Mouse (Mus musculus) stomach, embryonic 15.5 days (tissue): ENCODE data around the gene Mfsd13b. TPM values are rescaled to one million over a fixed set of nuclear protein-coding genes. Genes with fewer than 3 reads are reported as not detected.
"Not testable (repeated sequence)": the region's sequence is repeated elsewhere in the genome, so short reads cannot be mapped to it uniquely, and the experiment has no call there.

ENCODE experiments used
- ATAC-seq: fragments of 200-750 bp; cut with Nextera tagmentation; 2 replicates; pipeline ENCODE4 v1.8.0; 2017; ENCODE audit warnings: low read depth, moderate number of reproducible peaks, moderate TSS enrichment; ENCODE audit not compliant: insufficient read depth, low FRiP score
- H3K27ac ChIP-seq: fragments of 300-500 bp; sonication (generic); 2 replicates; pipeline ENCODE4 v1.5.1; 2015; ENCODE audit warnings: mild to moderate bottlenecking, inconsistent platforms
- H3K27me3 ChIP-seq: fragments of 300-500 bp; sonication (generic); replicated peaks from 2 replicates; pipeline ENCODE4 v1.6.1; 2015; ENCODE audit warnings: inconsistent platforms
- H3K36me3 ChIP-seq: fragments of 300-500 bp; sonication (generic); 2 replicates; pipeline ENCODE4 v1.6.1; 2015; ENCODE audit warnings: inconsistent platforms
- H3K4me1 ChIP-seq: fragments of 300-500 bp; sonication (generic); 2 replicates; pipeline ENCODE4 v1.6.1; 2015; ENCODE audit warnings: inconsistent platforms
- H3K4me2 ChIP-seq: fragments of 300-500 bp; sonication (generic); 2 replicates; pipeline ENCODE4 v1.6.1; 2015; ENCODE audit warnings: mild to moderate bottlenecking, inconsistent platforms
- H3K4me3 ChIP-seq: fragments of 300-500 bp; sonication (generic); replicated peaks from 2 replicates; pipeline ENCODE4 v1.5.1; 2015; ENCODE audit warnings: inconsistent platforms
- H3K9ac ChIP-seq: fragments of 300-500 bp; sonication (generic); 2 replicates; pipeline ENCODE4 v1.6.1; 2015; ENCODE audit warnings: inconsistent platforms
- H3K9me3 ChIP-seq: fragments of 300-500 bp; sonication (generic); 2 replicates; pipeline ENCODE4 v1.6.1; 2016; ENCODE audit warnings: inconsistent platforms
- WGBS: fragments of 180-500 bp; shearing (Covaris S2); methylation state at CpG from one replicate; pipeline ENCODE4 v1.1.7; 2015; 5-methylcytosine and 5-hydroxymethylcytosine counted together
- polyA plus RNA-seq: library from polyadenylated mRNA; unstranded; fragments of >200 nt; fragmentation: Nextera tagmentation; extraction: Ambion mirVana; gene quantifications from 2 replicates; pipeline ENCODE4 v1.2.1, GENCODE M21; 2015

Mfsd13b gene
- polyA plus RNA-seq, 1 experiment from 2014 or later = 0.39 TPM

DNA sequence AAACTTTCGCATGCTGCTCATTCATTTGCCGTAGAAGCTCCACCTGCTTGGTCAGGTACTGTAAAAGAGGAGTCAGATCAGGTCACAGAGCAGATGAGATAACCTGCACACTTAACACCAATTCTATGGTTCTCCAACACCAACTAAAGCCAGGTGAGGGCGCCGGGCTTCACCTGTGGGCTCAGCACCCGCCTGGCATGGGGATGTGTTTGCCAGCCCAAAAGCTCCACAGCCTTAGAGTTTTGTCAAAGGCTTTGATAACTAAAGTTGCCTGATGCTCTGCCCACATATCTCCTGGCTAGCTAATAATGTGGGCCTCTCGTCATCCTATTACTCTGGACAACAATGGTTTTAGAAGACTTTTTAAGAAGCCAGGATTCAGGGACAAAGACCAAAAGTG, 21.7 kb upstream of the Mfsd13b start:
- 86% methylated on average over 6 of the region's 6 CpGs for WGBS
- H3K4me1 ChIP-seq = no peaks in the 10 kb centered on the region
- no peak for ATAC-seq
- 0 out of 2 replicates have a peak, but pooled peaks cover 17% of the 10 kb centered on the region for H3K36me3 ChIP-seq
- H3K27ac ChIP-seq = no peak overlapping the region
- no peak overlapping the region for H3K4me3 ChIP-seq
- no peak overlapping the region for H3K9ac ChIP-seq
- no peak overlapping the region for H3K4me2 ChIP-seq
- no peaks in the 10 kb centered on the region for H3K9me3 ChIP-seq
- H3K27me3 ChIP-seq = no peaks in the 10 kb centered on the region

DNA sequence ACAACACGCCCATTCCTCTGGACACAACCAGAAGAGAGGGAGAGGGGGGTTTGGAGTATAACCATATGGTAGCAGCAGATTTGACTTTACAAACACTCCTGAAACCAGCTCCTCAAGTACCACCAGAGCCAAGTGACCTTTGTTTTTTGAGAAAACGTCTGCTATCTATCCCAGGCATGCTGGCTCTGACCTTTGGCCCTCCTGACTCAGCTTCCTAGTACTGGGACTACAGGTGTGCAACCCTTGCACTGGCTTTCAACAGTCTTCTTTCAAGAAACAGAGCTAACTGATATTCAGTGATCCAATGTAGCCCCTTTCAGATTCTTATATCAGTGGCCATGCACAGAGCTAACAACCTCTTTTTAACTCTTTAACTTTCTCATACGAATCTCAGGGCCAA, 20.4 kb upstream of the Mfsd13b start:
- H3K27ac ChIP-seq = no peak overlapping the region
- no peaks in the 10 kb centered on the region for H3K4me1 ChIP-seq
- no peak overlapping the region for H3K4me3 ChIP-seq
- ATAC-seq = no peak
- H3K4me2 ChIP-seq = no peak overlapping the region
- WGBS = 58% methylated on average over 3 of the region's 3 CpGs
- H3K9ac ChIP-seq = no peak overlapping the region
- H3K9me3 ChIP-seq = no peaks in the 10 kb centered on the region
- 0 out of 2 replicates have a peak, but pooled peaks cover 17% of the 10 kb centered on the region for H3K36me3 ChIP-seq
- H3K27me3 ChIP-seq = no peaks in the 10 kb centered on the region

DNA sequence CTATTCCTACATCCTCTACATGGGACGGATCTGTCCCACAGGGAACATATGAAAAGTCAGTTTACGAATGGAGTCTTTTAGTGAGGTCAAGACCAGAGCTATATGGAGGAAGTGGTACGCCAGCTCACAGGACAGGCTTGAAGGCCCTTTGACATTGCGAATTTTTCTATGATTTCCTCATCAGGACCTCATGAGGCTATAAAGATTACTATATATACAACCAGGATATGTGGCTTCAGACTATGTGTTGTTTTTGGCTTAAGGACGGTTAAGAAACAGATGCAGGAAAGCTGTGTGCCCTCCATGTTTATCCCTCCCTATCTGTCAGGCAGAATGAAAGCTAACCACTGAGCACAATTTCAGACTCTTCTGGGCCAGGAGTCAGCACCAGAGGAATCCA, 19.2 kb upstream of the Mfsd13b start:
- Histone ChIP-seq H3K4me3 (no peak overlapping the region), H3K27ac (no peak overlapping the region), H3K9ac (no peak overlapping the region), H3K36me3 (0 out of 2 replicates have a peak, but pooled peaks cover 6% of the 10 kb centered on the region), H3K4me1 (no peaks in the 10 kb centered on the region), H3K9me3 (no peaks in the 10 kb centered on the region), H3K27me3 (no peaks in the 10 kb centered on the region), H3K4me2 (no peak overlapping the region)
- ATAC-seq = no peak
- WGBS = 65% methylated on average over 5 of the region's 5 CpGs

DNA sequence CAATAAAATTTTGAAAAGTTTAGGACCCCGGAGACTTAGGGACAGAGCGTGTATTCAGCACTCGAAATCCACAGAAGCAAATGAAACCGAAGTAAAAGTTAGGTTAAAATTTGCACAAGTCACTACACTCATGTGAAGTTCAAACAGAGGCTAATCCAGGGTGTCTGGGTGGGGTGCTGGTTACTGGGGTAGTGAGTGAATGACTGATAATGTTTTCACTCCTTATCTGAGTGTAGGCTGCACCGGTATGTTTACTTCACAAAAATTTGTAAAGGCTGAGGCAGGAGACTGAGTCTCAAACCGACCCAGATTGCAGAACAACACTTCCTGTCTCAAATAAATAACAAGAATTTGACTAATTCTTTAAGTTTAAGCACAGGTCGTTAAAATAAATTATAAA, 13.1 kb upstream of the Mfsd13b start:
- no peaks in the 10 kb centered on the region for H3K36me3 ChIP-seq
- no peak overlapping the region for H3K9ac ChIP-seq
- no peak overlapping the region for H3K4me2 ChIP-seq
- peak; percentile 89; the same call in 1 of the 2 replicates for ATAC-seq
- WGBS = 54% methylated on average over 7 of the region's 7 CpGs
- H3K4me3 ChIP-seq = no peak overlapping the region
- H3K4me1 ChIP-seq = no peaks in the 10 kb centered on the region
- H3K27ac ChIP-seq = no peak overlapping the region
- no peaks in the 10 kb centered on the region for H3K9me3 ChIP-seq
- H3K27me3 ChIP-seq = no peaks in the 10 kb centered on the region

DNA sequence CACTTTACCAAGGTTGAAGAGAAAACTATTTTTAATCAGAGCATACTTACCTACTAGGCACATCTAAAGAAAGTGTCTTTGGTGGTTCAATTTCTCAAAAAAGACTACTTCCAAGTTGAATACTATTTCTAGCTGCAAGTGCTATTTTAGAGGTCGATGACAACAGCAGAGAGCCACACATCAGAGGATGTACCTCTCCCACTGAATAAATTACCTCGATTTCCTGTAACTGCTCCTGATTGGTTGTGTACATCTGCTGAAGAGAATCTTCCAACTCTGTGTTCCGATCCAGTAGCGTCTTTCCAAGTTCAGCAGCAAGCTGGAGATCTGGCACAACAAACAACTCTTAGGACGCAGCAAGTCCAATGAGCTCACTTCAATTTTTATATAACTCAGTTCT, 12.2 kb upstream of the Mfsd13b start:
- H3K4me1 ChIP-seq = no peaks in the 10 kb centered on the region
- no peaks in the 10 kb centered on the region for H3K36me3 ChIP-seq
- no peaks in the 10 kb centered on the region for H3K27me3 ChIP-seq
- H3K27ac ChIP-seq = no peak overlapping the region
- WGBS = 79% methylated on average over 5 of the region's 5 CpGs
- H3K4me2 ChIP-seq = no peak overlapping the region
- ATAC-seq = no peak
- H3K9me3 ChIP-seq = no peaks in the 10 kb centered on the region
- H3K4me3 ChIP-seq = no peak overlapping the region
- no peak overlapping the region for H3K9ac ChIP-seq

DNA sequence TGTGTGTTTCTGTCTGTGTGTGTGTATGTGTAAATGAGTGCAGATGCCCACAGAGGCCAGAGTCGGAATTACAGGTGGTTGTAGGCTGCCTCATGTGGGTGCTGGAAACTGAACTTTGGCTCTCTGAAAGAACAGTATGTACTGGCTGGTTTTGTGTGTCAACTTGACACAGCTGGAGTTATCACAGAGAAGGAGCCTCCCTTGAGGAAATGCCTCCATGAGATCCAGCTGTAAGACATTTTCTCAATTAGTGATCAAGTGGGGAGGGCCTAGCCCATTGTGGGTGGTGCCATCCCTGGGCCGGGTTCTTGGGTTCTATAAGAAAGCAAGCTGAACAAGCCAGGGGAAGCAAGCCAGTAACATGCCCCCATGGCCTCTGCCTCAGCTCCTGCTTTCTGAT, 9.8 kb upstream of the Mfsd13b start:
- not testable (repeated sequence) for H3K9me3 ChIP-seq, H3K4me3 ChIP-seq, H3K9ac ChIP-seq, H3K27ac ChIP-seq, H3K4me1 ChIP-seq, H3K36me3 ChIP-seq, H3K4me2 ChIP-seq, H3K27me3 ChIP-seq, ATAC-seq
- WGBS = 75% methylated on average over 2 of the region's 2 CpGs

DNA sequence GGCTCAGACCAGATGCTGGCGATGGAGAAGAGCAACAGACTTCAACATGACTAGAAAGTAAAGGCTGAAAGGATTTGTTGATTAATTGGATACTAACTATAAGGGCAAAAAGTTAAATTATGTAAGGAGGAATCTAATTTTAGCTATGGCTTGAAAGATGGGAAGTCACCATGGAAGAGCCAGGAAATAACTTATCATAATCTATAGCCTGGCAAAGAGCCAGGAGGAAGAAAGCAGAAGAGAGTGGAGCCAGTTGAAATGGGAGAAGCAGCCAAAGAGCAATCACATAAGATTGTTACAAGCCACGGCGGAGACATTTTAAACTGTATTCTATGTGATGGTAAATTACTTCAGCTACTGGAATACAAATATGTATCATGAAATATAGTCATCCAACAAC, 8.3 kb upstream of the Mfsd13b start:
- H3K27ac ChIP-seq = 0 out of 2 replicates have a peak overlapping the region, but pooled peaks have one; percentile 5
- H3K36me3 ChIP-seq = no peaks in the 10 kb centered on the region
- no peak overlapping the region for H3K4me2 ChIP-seq
- ATAC-seq = no peak
- no peaks in the 10 kb centered on the region for H3K9me3 ChIP-seq
- WGBS = 34% methylated on average over 3 of the region's 3 CpGs
- H3K27me3 ChIP-seq = no peaks in the 10 kb centered on the region
- H3K9ac ChIP-seq = no peak overlapping the region
- H3K4me3 ChIP-seq = no peak overlapping the region
- peaks cover 2% of the 10 kb centered on the region; the same call in 1 of the 2 replicates for H3K4me1 ChIP-seq

DNA sequence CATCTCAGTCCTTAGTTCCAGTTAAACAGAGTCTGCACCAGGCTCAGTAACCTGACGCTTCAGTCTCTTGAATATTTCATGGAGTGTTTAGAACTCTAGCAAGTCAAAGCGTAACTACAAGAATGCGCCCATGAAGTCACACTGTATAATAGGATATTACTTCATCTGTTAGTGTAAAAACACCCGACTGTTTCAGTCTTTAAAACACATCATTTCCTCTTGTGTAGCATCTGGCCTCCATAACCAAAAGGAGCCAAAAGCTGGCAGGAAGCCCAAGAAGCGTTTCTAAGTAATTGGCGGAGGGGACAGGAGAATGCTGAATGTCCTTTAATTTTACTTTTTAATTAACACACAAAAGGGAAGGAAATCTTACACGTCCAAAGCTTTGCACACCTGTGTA, 5.2 kb upstream of the Mfsd13b start:
- ATAC-seq = no peak
- H3K36me3 ChIP-seq = no peaks in the 10 kb centered on the region
- H3K27ac ChIP-seq = 0 out of 2 replicates have a peak overlapping the region, but pooled peaks have one; percentile 37
- no peak overlapping the region for H3K4me2 ChIP-seq
- WGBS = 32% methylated on average over 7 of the region's 7 CpGs
- H3K9ac ChIP-seq = no peak overlapping the region
- H3K9me3 ChIP-seq = no peaks in the 10 kb centered on the region
- no peaks in the 10 kb centered on the region for H3K27me3 ChIP-seq
- H3K4me3 ChIP-seq = no peak overlapping the region
- peaks cover 2% of the 10 kb centered on the region; the same call in 1 of the 2 replicates for H3K4me1 ChIP-seq

DNA sequence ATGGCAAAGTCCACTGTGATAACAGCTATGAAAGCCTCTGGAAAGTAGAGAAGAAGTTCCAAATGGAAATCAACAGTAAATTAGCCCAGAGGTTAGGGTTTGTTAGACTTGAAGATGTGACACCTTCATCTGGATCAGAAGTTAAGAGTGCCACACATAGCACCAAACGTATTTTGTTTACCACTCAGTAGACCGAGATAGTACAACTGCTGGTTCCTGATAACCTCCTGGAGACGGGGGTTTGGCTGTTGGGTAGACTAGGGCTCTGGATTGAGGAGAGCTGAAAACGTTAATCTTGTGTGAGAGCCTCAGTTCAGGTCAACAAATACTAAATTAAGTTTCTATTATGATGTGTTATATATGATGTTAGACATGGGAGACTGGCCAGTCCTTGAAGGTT, 2.3 kb upstream of the Mfsd13b start:
- Histone ChIP-seq H3K27ac (no peak overlapping the region), H3K4me1 (peaks cover 2% of the 10 kb centered on the region; the same call in 1 of the 2 replicates), H3K36me3 (no peaks in the 10 kb centered on the region), H3K4me2 (no peak overlapping the region; the same call in 1 of the 2 replicates), H3K9ac (no peak overlapping the region), H3K4me3 (no peak overlapping the region), H3K27me3 (no peaks in the 10 kb centered on the region), H3K9me3 (no peaks in the 10 kb centered on the region)
- 65% methylated on average over 4 of the region's 4 CpGs for WGBS
- peak; percentile 41; the same call in 1 of the 2 replicates for ATAC-seq

DNA sequence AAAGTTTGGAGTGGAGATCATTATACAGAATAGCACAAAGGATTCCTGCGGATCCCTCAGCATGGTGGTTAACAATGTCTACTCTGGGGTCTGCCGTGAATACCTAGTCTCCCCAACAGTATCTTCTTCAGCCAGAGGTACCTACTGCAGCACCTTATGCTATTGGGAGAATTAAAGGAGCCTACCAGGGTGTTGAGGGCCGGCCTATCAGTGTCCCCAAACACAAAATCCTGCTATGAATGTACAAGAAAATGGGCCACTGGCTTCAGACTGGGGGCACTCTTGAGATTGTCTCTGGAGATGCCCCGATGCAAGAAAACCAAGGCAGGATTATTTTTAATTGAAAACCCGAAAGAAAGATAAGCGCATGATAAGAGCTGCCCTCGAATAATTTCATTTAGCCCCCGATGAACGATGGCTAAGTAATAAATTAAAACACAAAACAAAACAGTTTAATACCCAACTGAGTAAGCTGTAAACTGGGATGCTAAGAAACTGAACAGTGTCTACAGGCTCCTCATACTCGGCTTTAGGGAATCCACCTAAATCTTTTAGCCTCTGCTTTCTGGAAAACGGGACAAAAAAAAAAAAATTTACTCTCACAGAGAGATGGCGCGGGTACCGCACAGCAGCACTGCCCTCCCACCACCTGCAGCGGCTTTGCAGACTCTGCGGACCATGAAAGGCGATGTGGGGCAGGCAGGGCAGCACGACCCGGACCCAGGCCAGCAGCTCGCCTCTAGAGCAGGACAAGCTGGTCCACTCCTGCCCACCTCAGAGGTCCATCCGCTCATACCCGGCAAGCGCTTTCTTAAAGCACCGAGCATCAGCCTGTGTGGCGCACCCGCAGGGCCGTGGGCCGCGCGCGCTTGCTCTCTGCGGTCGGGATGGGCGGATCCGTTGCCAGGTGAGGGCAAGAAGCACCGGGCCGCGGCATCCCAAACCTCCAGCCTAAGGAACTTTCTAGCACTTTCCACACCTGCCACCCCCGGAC, 1.1 kb upstream of the Mfsd13b start:
- Histone ChIP-seq H3K4me1 (peaks cover 2% of the 10 kb centered on the region; the same call in 1 of the 2 replicates), H3K9ac (peak overlapping the region; percentile 76), H3K27me3 (no peaks in the 10 kb centered on the region), H3K36me3 (no peaks in the 10 kb centered on the region), H3K4me3 (peak overlapping the region; percentile 98), H3K4me2 (peak overlapping the region; percentile 81), H3K27ac (peak overlapping the region; percentile 64), H3K9me3 (no peaks in the 10 kb centered on the region)
- peak; percentile 59 for ATAC-seq
- WGBS = 6% methylated on average over 39 of the region's 39 CpGs

DNA sequence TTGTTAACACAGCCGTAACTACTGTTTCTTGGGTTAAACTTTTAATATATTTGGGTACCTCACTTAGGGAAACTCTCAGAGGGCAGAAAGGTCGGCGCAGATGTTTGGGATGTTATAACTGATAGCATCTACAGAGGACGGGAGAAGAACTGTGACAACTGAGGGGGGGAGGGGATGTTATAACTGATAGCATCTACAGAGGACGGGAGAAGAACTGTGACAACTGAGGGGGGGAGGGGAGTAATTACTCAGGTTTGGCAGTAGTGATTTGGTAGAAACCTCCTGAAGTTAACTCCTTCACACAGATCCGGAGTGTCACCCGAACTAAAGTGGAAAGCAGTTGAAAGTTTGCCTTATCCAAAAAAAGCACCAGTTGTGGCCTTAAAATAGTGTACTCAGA, 659 bp downstream of the Mfsd13b start:
- Histone ChIP-seq H3K4me3 (peak overlapping the region; percentile 98), H3K9me3 (no peaks in the 10 kb centered on the region), H3K4me2 (peak overlapping the region; percentile 85), H3K4me1 (no peaks in the 10 kb centered on the region), H3K36me3 (no peaks in the 10 kb centered on the region), H3K27ac (0 out of 2 replicates have a peak overlapping the region, but pooled peaks have one; percentile 57), H3K27me3 (no peaks in the 10 kb centered on the region), H3K9ac (peak overlapping the region; percentile 58)
- no peak for ATAC-seq
- WGBS = 7% methylated on average over 7 of the region's 7 CpGs

DNA sequence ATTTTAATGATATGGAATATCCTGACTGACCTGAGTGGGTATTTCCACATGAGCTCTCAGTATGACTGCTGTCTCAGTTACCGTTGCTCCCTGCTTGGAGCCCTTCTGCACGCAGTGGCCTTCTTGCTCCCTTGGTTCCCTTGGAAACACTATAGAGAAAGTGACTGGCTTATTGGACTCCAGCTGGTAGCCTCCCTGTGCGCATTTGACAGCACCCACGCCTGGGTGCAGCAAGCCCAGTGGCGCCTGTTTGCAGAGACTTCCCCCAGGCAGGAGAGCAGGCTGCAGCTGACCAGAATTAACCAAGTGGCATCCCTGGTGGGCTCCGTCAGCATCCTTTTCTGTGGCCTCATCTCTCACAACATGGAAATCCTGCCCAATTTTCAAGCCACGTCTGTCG, 8.9 kb downstream of the Mfsd13b start:
- no peak overlapping the region for H3K4me2 ChIP-seq
- H3K36me3 ChIP-seq = no peaks in the 10 kb centered on the region
- WGBS = 80% methylated on average over 8 of the region's 8 CpGs
- H3K27ac ChIP-seq = no peak overlapping the region
- H3K9me3 ChIP-seq = no peaks in the 10 kb centered on the region
- no peaks in the 10 kb centered on the region for H3K4me1 ChIP-seq
- H3K27me3 ChIP-seq = no peaks in the 10 kb centered on the region
- H3K4me3 ChIP-seq = no peak overlapping the region
- H3K9ac ChIP-seq = no peak overlapping the region
- no peak for ATAC-seq
